Mouse (Mus musculus) megakaryocyte-erythroid progenitor cell, adult 5-6 weeks (primary cell): ENCODE measurements around the gene Tenm4. TPM values are rescaled to one million over a fixed set of nuclear protein-coding genes. Genes with fewer than 3 reads are reported as not detected.

Source experiments
- ATAC-seq: replicated peaks from 2 replicates; pipeline ENCODE4 v1.8.0; 2016; ENCODE audit warnings: mild to moderate bottlenecking, inconsistent platforms; ENCODE audit not compliant: severe bottlenecking, poor library complexity, low FRiP score, low TSS enrichment
- total RNA-seq, 2 experiments: library from RNA; stranded (forward) in 1 of 2; stranded (reverse) in 1 of 2; fragments of 200-1000, 215-1000 nt in 1 of 2; fragments of >200 nt in 1 of 2; fragmentation: Nextera tagmentation in 1 of 2; gene quantifications; 2 replicates each; pipeline ENCODE4 v1.2.3; 2014 to 2017

The Tenm4 gene
- total RNA-seq, 2 experiments from 2014 or later, result 0.14 TPM; not detected in 1

GRCm38 (mm10) chr7:96880221-96880944 is 709.3 kb downstream of the Tenm4 start:
- no peak for ATAC-seq

DNA sequence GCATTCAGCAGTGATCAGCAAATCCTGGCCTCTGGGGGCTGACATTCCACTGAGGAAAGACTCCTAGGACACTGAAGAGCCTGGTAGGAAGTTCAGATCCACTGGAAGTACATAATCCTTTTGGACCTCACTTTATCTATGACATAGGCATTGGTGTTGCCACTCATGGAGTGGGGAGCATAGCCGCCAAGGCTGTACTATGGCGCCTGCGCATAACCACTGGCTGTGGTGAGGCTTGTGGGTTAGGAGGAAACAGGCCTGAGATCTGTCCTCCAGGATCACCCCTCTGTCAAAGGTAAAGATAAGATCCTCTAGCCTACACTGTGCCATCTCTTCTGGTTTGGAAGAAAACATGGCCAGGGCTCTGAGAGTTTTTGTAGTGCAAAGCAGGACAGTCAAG is 712.3 kb downstream of the Tenm4 start:
- 0 out of 2 replicates have a peak, but pooled peaks have one; percentile 54 for ATAC-seq

- no peak for ATAC-seq
Observed at GRCm38 (mm10) chr7:96887088-96887654, 716.1 kb downstream of the Tenm4 start.

GRCm38 (mm10) chr7:96889061-96890034 is 718.3 kb downstream of the Tenm4 start:
- ATAC-seq, result no peak

- ATAC-seq, result no peak
Observed at GRCm38 (mm10) chr7:96890035-96890621, 719.1 kb downstream of the Tenm4 start.

DNA sequence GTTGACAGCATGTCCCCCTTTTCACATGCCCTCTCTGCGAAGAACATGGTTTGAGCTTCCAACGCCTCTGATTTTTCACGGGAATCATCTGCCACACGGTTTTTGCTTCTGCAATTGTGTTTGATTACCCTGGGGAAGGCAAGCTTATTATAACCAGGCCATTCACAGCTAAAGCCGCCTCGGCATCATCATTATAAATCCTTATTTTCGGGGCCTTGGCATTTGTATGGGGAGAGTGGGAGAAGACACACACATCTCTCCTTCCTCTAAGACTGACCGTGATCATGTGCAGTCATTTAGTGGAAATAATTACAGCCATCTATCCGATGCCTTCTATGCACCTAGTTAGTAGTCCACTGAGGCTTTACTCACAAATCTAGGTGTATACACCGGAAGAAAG is 719.9 kb downstream of the Tenm4 start:
- ATAC-seq, result no peak

- ATAC-seq, result no peak
Observed at GRCm38 (mm10) chr7:96899036-96899569, 728.1 kb downstream of the Tenm4 start.

DNA sequence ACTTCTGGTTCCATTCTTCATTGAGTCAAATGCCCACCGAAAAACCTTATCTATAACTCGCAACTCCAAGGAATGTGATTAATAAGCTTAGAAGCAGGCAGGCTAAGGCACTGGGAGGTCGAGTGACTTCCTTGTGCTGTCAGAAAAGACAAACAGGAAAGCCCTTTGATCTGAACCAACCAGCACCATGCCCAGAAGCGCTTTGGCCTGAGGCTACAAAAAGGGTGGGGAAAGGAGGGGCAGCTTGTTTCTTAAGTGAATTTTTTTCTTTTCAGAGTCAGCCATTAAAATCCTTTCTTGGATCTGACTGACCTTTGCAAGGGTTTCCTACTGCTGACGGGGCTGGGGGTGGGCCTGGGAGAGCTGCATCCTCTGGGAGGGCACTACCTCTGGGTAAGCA is 731.1 kb downstream of the Tenm4 start:
- ATAC-seq, result no peak

- no peak for ATAC-seq
Observed at GRCm38 (mm10) chr7:96903088-96903985, 732.3 kb downstream of the Tenm4 start.

- ATAC-seq, result no peak
Observed at GRCm38 (mm10) chr7:96904442-96904841, 733.4 kb downstream of the Tenm4 start.

GRCm38 (mm10) chr7:96904936-96905335 is 733.9 kb downstream of the Tenm4 start:
- ATAC-seq, result no peak

DNA sequence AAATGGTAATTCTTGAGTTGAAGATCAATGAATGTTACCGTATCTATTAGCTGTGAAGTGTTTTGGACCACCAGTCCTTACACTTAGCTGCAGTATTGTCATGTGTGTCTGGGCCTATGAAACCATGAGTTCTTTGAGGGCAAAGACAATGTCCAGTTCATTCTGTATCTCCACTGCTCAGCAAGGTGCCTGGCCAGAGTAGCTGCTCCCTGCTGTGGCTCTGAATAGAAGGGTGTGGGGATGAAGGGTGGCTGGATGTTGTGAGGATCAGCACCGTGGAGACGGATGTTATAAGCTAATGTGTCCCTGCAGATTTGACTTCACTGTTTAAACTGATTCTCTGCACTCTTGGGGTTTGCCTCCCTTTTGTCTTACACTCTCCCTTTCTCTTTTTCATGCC is 734.4 kb downstream of the Tenm4 start:
- ATAC-seq, result no peak

DNA sequence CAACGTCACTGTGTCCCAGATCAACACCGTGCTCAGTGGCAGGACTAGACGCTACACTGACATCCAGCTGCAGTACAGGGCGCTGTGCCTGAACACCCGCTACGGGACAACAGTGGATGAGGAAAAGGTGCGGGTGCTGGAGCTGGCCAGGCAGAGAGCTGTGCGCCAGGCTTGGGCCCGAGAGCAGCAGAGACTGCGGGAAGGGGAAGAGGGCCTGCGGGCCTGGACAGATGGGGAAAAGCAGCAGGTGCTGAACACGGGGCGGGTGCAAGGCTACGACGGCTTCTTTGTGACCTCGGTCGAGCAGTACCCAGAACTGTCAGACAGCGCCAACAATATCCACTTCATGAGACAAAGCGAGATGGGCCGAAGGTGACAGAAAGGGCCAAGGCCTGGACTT is 735.2 kb downstream of the Tenm4 start:
- ATAC-seq, result no peak

- ATAC-seq, result no peak
Observed at GRCm38 (mm10) chr7:96907971-96908680, 737.1 kb downstream of the Tenm4 start.

DNA sequence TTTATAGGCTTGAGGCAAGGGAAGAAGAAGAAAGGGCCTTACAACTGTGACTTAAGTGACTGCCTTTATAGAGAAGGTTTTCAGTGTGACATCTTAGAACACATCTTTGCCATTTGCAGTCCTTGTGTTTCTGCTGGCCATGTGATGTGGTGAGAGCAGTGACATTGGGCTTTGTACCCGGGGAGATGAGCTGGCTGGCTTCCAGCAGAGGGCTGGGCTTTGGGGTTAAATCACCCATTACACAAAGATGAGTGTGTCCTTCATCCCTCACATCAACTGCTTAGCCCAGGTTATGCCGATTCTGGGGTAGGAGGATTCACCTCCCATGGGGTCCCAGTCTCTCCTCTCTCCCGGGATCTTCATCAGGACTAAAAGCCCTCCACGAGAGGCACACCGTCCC is 738.8 kb downstream of the Tenm4 start:
- no peak for ATAC-seq

DNA sequence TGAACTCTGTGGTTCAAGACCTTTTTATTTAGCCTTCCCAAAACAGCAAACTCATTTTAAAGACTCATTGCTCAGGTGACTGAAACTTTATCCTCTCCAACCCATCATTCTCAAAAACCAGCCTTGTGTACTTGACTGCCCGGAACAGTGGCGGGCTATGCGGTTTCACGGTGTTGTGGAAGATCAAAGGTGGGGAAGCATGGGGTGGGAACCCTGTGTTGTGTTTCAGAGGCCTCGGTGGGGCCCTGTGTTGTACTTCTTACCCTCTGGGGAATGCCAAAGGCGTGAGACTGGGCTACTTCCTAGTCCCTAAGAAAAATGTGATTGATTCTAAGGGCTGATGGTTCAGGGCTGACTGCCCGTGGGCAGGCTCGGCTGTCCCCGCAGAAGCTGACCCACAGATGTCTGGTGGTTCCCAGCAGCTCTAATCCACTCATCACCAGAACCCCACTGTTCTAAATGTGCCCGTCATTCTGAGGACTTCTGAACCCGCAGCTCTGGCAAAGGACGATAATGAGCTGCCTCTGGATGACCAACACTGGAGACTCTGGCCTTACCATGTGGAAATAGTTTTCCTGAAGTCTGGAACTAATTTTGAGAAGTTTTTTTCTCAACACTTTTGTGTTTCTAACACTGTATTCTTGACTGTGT is 739.4 kb downstream of the Tenm4 start:
- ATAC-seq, result no peak

DNA sequence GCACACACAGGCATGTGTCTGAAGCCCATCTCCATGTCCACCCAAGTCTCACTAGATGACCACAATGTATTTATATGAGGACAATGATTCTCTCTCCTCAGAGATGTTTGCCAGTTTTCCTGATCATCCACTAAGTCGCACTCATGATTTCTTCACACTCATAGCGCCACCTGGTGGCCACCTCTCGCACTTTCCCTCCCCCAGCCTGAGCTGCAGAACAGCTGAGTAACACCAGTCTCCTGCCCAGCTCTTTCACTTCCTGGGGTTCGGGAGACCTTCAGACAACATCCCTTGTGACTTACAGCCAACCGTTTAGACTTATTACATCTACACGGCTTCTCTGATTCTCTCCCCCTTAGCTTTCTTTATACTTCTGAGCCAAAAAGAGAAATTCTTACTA is 743.0 kb downstream of the Tenm4 start:
- peak; percentile 82 for ATAC-seq
